Comparison of ENCODE assay signal across 8 mouse cellular contexts in genomic region chrX:169989691-169990631, GRCm38 (mm10). TPM values are rescaled to one million over a fixed set of nuclear protein-coding genes. Genes with fewer than 3 reads are reported as not detected.
DNase-seq lines count a peak whose midpoint lies in the region; ATAC-seq and TF ChIP-seq lines count a peak whose summit lies in the region.
"Not testable (repeated sequence)": the region's sequence is repeated elsewhere in the genome, so short reads cannot be mapped to it uniquely, and the experiment has no call there.

No protein-coding gene starts in this region.

- TF ChIP-seq CTCF in left cerebral cortex, adult 2 months (IDR thresholded peaks at IDR 0.05), result peak; percentile 100

- ATAC-seq in megakaryocyte, adult 5-6 weeks (ENCODE audit: poor library complexity, severe bottlenecking), result peak; percentile 28

- H3K4me3 ChIP-seq in left cerebral cortex, adult 2 months, result not testable (repeated sequence)

- intact Hi-C loops in left cerebral cortex, adult 2 months (cut with DNase I), result not testable (repeated sequence)

- H3K27ac ChIP-seq in left cerebral cortex, adult 2 months, result peak overlapping the region; percentile 1; the same call in 1 of the 2 replicates

- DNase-seq in T-cell, adult 2 months (ENCODE audit: low spot score), result peak; percentile 91
- peak; percentile 80 for DNase-seq in cerebellum, adult 9-11 months
- DNase-seq in gastrocnemius, adult 18-20 months (ENCODE audit: low spot score), result peak; percentile 50
- peak; percentile 54 for DNase-seq in hindlimb bud, embryonic 11.5 days (ENCODE audit: extremely low spot score, low read depth, low spot score)
- peak; percentile 87 to 91 for DNase-seq in left cerebral cortex, adult 2 months (ENCODE audit: extremely low spot score in 1 of 2, low spot score in 2 of 2)
- DNase-seq in right cerebral cortex, postnatal 10 days (ENCODE audit: low spot score in 2 of 2), result peak; percentile 92 to 93
- peak; percentile 58 for DNase-seq in urinary bladder, postnatal 14 days (ENCODE audit: low spot score)

RNA-seq across cellular contexts. Expression of gene Gm21887, which starts 19.5 kb away (rescaled TPM):
- total RNA-seq in gastrocnemius, adult 18-20 months (2021), result 10 to 100 TPM; 18.0 to 35.3 TPM
- 100 to 1,000 TPM; 190 to 207 TPM for total RNA-seq in left cerebral cortex, adult 2 months (2021)
- 28.5 and 29.2 TPM in 2 replicates for total RNA-seq in megakaryocyte, adult 5-6 weeks (2015)
- 38.0 and 59.3 TPM in 2 replicates for total RNA-seq in megakaryocyte, adult 5-6 weeks (2017)
